Mouse (Mus musculus) ovary, postnatal 36 days (tissue): ENCODE data around the gene Mog.
"Not testable (repeated sequence)": the region's sequence is repeated elsewhere in the genome, so short reads cannot be mapped to it uniquely, and the experiment has no call there.

Source experiments
- DNase-seq: peaks from one replicate; pipeline ENCODE4 v3.0.0; 2022; ENCODE audit warnings: low spot score, mixed read lengths

Gene Mog

DNA sequence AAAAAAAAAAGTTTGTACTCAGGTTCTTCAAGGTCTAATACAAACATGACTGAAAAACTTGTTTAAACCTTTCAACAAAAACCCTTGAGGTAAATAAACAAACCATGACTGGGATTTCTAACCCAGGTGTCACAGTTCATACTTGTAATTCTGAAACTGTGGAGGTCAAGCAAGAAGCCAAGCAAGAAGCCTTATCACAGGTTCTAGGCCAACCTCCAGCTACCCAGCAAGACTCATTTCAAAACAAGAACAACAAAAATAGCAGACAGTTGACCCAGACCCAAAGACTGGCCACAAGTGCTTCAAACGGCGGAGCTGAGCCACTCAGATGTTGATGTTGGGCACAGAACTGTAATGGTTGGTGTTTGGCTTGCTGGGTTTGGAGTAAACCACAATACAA lies 28.7 kb downstream of the Mog start:
- no peak for DNase-seq

GRCm38 (mm10) chr17:36993770-36994325 lies 29.4 kb downstream of the Mog start:
- no peak for DNase-seq

GRCm38 (mm10) chr17:36992336-36993104 lies 30.7 kb downstream of the Mog start:
- no peak for DNase-seq

GRCm38 (mm10) chr17:36990630-36991029 lies 32.6 kb downstream of the Mog start:
- DNase-seq, result not testable (repeated sequence)

DNA sequence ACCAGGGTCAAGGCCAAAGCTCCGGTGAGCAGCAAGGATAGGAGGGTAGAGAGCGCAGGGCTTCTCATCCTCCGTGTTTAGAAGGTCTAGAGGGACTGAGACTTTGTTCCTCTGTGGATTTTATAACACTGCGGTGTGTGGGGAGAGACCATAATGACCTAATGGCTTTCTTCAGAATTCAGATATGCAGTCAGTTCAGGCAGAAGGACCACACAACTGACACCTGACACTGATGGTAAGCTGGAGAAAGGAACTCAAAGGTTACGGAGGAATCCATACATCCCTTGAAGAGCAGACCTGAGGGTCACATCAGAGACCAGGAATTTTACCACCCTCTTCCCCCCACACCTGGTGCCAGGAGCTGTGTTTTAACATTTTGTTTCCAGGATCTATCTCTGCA lies 33.8 kb downstream of the Mog start, which contains the start of gene H2-M5:
TSS of gene H2-M5 (minus strand) at position 101 of the 400 bp plus-strand sequence.
- DNase-seq, result no peak

DNA sequence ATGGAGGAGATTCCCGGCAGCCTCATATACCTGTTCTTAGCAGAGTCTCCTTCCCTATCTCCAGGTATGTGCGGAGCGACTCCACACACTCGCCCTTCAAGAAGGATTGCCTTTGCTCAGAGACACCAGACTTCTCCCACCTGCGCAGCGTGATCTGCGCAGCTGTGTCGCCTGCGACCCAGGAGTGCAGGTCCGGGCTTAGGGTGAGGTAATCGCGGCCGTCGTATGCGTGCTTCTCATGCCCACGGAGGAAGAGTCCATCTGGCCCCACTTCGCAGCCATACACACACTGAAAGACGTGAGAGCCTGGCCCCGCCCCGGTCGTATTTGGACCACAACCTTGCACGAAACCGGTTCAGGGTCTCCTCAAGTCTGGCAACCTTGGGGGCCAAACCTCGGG lies 34.7 kb downstream of the Mog start:
- DNase-seq, result no peak

- no peak for DNase-seq
Measured at GRCm38 (mm10) chr17:36982253-36983155, 40.7 kb downstream of the Mog start.

DNA sequence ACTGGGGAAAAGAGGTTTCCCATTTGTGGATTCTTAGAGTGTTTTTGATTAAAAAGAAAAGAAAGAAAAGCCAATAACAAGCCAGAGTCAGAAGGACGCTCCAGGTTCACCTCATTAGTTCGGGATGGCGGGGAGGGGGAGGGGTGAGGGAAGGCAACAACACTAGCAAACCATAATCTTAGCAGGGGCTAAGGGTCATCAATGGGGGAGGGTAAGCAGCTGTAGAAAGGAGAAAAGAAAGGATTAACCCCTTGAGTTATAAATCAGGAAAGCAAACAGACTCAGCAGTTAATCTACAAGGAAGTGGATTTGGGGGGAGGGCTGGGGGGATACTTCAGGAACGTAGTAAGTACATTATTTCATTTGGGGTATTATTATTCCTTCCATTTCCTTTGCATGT lies 41.4 kb downstream of the Mog start:
- no peak for DNase-seq

DNA sequence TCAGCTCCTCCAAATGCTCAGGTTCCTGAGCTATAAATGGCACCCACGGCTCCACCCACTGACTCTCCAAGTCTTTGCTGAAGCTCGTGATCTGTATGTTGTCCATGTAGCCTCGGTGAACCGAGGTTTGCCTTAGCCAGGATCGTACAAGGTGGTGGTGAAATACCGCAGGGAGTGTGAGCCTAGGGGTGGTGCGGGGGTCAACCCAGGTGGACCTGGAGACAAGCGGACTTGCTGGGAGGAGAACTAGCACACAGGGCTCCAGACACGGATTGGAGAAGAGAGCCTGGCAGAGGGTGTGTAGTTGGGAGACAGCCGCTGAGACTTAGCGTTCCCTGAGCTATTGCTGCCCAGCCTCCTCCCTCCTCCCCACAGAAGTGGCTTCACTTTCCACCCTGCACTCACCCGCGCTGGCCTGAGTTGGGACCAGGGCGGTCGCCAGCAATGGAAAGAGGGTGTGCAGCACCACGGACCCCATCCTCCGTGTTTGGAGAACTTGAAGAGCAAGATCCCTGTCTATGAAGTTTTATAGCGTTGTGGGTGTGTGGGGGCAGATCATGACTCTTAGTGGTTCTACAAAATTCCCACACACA lies 41.9 kb downstream of the Mog start, which contains the start of gene 2410137M14Rik:
TSS of gene 2410137M14Rik (minus strand) at position 17 of the 593 bp plus-strand sequence.
- peak; percentile 6 for DNase-seq

- DNase-seq, result no peak
Measured at GRCm38 (mm10) chr17:36973271-36973787, 49.9 kb downstream of the Mog start.

GRCm38 (mm10) chr17:36972791-36973190 lies 50.4 kb downstream of the Mog start:
- DNase-seq, result no peak

DNA sequence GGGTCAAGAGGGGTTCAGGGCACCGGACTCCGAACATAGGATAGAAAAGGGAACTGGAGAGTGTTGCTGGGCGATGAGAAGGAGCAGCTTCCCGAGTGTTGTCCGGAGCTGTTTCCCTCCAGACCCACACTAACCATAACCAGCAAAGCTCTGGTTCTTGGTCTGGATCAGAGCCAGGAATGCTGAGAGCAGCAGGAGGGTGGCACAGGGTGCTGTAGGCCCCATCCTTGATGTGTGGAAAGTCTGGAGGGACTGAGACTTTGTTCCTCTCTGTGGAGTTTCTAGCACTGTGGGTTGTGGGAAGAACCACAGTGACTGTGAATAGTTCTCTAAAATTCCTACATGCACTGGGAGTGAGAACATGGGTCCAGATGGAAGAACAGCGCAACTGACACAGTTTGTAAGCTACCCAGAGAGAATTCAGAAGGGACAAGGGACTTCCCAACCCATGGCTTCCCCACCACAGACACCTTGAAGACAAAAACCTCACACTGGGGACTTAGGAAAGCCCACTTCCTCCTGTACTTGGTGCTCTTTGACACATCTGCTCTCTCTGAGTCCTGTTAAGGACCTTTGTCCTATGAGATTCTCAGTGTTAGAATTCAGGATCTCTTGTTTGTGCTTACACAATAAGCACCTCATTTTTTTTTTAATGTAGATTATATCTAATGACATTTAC lies 51.9 kb downstream of the Mog start:
- DNase-seq, result no peak

- DNase-seq, result no peak
Measured at GRCm38 (mm10) chr17:36970316-36970890, 52.8 kb downstream of the Mog start.

DNA sequence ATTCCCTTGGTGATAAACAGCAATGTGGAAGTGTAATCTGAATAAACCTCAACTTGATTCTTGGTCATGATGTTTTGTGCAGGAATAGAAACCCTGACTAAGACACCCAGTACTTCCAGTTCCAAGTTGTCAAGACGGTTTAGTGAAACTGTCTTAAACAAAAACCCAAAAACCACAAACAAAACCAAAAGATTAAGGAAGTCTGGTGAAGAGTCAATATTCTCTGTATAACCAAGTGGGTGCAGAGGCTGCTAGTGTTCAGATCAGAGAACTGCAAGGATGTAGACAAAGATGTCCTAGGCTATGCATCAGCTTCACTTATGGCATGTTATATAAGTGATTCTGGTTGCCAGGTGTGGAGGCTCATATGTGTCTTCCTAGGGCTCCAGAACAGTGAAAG lies 56.3 kb downstream of the Mog start:
- no peak for DNase-seq

DNA sequence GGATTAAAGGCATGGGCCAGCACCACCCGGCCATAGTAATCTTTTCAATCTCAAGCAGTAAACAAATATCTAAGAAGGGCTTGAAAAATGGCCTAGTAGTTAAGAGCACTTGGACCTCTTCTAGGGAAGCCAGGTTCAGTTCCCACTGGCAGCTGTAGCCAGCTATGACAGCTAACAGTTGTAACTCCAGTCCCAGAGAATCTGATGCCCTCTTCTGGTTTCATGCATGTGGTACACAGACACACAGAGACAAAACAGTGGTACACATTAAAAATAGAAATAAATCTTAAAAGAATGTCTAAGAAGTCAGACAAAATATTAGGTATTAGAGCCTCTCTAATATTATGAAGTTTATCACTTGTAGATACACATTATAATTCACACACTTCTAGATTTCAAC lies 62.1 kb downstream of the Mog start:
- DNase-seq, result no peak
